Mouse (Mus musculus) gastrocnemius, postnatal 14 days (tissue): ENCODE data around the gene Magi1. TPM values are rescaled to one million over a fixed set of nuclear protein-coding genes. Genes with fewer than 3 reads are reported as not detected.

Experiments
- DNase-seq: peaks from one replicate; pipeline ENCODE4 v3.0.0; 2021; ENCODE audit warnings: mixed read lengths
- intact Hi-C: fragments of 180-260 bp; cut with DNase I; formaldehyde crosslinking; loops from one replicate; pipeline ENCODE4 v1.15.1; 2025; ENCODE audit warnings: low total_unique reads
- total RNA-seq, 2 experiments: library from RNA; stranded (reverse); gene quantifications; 2 replicates each; pipeline ENCODE4 v1.2.3; 2021

Magi1 gene
- total RNA-seq, 2 experiments from 2014 or later: 6.4 to 6.7 TPM

- intact Hi-C loops: no loop called here
- no peak for DNase-seq
These were observed 19.4 kb downstream of the Magi1 start for GRCm38 (mm10) chr6:94264183-94264941.

GRCm38 (mm10) chr6:94260831-94261230, 22.9 kb downstream of the Magi1 start:
- DNase-seq: no peak
- intact Hi-C loops: no loop called here

DNA sequence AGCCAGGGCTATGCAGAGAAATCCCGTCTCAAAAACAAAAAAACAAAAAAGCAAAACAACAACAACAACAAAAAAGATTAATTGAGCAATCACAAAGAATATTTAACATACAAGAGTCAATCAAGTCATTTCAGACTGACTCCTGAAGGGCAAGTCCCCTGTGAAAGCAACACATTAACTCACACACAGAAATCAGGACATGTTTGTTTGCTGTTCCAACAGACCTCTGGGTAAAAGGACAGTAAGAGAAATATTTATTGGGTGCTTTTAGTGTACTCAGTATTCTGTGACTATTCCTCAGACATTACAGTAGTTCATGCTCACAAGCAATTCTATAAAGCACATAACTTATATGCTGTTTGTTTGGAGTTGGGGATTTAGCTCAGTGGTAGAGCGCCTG, 23.7 kb downstream of the Magi1 start:
- intact Hi-C loops: no loop called here
- DNase-seq: no peak

DNA sequence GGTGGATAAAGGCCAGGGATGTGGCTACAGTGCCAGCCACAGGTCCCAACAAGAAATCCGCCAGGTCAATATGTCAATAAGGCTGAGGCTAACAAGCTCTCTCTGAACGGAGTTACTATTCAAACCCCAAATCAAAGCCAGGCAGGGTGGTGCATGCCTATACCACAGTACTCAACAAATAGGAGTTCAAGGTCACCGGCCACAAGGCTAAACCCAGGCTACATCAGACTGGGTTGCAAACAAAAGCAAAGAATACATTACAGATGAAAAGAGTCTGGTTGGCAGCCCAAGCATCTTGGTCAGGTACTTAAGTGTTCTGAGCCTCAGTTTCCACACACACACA, 25.9 kb downstream of the Magi1 start:
- intact Hi-C loops: no loop called here
- DNase-seq: no peak

DNA sequence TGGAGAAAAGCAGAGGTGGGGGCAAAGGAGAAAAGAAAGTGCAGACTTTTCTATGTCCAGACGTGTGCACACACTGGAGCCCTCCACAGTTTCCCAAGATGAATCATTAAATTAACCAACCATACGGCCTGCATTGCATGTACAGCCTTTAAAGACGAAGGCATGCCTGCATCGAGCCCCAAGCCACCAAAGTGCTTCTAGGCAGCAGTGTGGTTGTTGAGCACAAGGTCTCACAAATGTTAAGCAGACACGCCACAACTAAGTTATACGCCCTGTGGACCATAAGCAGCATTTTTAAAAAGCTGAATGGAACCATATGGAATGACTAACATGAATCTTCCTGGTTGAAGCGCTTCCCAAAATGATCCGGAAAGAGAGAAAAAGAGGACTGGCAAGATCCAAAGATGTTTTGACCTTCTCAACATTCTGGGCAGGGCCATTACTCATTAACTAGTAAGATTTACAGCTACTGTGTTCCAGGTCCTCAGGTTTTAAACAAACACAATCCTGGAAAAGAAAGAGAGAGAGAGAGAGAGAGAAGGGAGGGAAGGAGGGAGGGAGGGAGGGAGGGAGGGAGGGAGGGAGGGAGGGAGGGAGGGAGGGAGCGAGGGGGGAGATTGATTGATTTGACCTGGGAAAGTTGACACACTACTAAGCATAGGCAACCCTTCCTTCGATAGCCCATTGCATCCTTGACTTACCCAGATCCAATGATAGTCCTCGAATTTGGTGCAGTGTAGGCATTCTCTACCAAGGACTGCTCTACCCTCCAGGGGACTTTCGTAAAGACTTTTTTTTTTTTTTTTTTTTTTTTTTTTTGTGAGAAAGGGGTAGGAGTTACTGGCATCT, 26.5 kb downstream of the Magi1 start:
- intact Hi-C loops: no loop called here

DNA sequence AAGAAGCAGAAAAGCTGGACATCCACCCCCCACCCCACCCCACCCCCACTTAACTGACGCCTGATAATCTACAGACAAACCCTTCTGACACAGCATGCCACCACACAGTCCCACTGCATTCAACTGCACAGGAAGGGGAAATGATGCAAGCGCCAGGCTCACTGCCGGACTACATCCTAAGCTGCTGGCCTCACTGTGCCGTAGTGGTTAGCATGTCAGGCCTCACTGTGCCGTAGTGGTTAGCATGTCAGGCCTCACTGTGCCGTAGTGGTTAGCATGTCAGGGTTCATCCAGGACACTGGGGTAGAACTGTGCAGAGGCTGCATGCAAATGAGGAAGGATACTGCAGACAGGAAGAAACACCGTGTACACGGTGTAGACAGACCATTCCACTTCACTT, 29.8 kb downstream of the Magi1 start:
- intact Hi-C loops: no loop called here
- no peak for DNase-seq

More for the DNA sequence above, 26.5 kb downstream of the Magi1 start:
- no peak for DNase-seq

DNA sequence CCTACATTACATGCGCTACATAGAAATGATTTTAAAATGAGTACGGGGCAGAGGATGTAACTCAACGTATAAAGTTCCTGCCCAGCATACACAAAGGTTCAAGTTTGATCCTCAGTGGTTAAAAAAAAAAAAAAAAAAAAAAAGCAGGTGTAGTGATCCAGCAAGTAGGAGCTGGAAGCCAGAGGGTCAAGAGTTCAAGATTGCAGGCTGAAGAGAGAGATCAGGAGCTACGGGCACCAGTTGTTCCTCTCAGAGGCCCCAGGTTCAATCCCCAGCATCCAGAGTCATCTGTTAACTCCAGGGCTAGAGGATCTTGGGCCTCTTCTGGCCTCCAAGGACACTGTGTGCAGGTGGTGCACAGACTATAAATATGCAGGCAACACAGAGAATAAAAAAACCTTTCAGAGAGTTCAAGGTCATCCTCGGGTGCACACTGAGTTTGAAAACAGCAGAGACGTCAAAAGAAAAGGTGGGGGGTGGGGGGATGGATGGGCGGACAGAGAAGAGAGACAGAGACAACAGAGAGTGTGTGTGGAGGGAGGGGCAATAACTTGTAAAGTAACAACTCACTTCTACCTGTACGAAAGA, 32.3 kb downstream of the Magi1 start:
- intact Hi-C loops: no loop called here
- no peak for DNase-seq

- DNase-seq: no peak
- intact Hi-C loops: no loop called here
These were observed 34.4 kb downstream of the Magi1 start for GRCm38 (mm10) chr6:94249286-94249790.

- intact Hi-C loops: no loop called here
- no peak for DNase-seq
These were observed 42.5 kb downstream of the Magi1 start for GRCm38 (mm10) chr6:94241251-94241650.

- intact Hi-C loops: no loop called here
- DNase-seq: no peak
These were observed 45.1 kb downstream of the Magi1 start for GRCm38 (mm10) chr6:94238643-94239042.

- intact Hi-C loops: no loop called here
These were observed 46.8 kb downstream of the Magi1 start for GRCm38 (mm10) chr6:94236899-94237298.

DNA sequence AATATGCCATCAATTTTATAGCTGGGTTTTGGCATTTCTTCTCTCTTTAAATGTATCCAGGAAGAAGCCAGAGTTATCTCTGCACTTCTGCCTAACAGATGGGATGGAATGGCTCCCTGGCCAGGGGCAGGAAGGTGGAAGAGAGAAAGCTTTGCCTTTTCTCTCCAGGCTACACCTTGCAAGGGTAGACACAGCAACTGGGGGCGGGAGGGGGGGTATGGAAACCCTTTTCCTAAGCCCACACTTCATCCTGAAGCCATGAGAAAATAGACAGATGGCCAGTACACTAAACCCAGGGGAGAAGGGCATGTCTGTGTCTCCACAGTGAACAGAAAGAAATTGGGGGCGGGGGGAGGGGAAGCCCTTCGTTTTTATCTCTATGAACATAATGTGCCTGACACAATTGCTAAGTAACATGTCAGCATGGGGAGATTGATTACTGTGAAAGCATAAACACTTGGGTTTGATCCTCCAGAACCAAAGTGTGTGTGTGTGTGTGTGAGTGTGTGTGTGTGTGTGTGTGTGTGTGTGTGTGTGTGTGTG, 51.4 kb downstream of the Magi1 start:
- DNase-seq: no peak
- intact Hi-C loops: no loop called here

More at GRCm38 (mm10) chr6:94236899-94237298, 46.8 kb downstream of the Magi1 start:
- no peak for DNase-seq

DNA sequence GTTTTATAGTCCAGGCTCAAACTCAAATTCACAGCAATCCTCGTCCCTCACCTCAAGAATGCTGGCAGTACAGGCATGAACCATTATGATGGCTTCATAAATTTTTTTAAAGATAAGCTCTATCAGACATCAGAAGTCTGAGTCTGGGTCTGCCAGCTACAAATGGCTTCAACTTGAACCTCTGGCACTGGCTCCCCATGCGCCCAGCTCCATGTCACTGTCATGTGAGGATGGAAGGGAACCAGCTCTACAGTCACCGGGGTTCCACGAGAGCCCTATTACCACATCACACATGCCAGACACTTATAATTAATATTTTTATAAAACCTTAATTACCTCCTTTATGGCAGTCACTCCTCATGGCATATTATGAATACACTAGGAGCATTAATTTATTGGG, 51.9 kb downstream of the Magi1 start:
- intact Hi-C loops: no loop called here
- no peak for DNase-seq

GRCm38 (mm10) chr6:94231367-94231766, 52.4 kb downstream of the Magi1 start:
- DNase-seq: no peak
- intact Hi-C loops: no loop called here

GRCm38 (mm10) chr6:94230918-94231317, 52.8 kb downstream of the Magi1 start:
- no peak for DNase-seq
- intact Hi-C loops: no loop called here

- no peak for DNase-seq
- intact Hi-C loops: no loop called here
These were observed 53.6 kb downstream of the Magi1 start for GRCm38 (mm10) chr6:94230129-94230528.

DNA sequence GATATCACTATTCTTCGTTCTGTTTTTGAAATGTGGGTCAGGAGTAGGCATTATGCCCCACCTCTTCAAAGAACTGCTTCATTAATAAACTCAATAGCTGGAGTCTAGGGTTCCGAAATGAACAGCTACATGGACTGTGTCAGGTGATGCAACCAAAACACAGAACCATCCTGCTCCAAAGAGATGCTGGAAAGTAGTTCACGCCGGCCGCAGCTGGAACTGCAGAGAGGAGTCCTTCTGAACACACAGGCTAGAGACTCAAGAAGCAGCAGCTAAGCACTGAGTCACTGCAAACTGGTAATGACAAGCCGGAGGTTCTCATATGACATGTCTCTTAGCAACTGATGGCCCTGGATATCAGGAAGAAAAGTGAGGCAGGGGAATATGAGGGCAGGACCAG, 57.5 kb downstream of the Magi1 start:
- DNase-seq: no peak
- intact Hi-C loops: no loop called here

DNA sequence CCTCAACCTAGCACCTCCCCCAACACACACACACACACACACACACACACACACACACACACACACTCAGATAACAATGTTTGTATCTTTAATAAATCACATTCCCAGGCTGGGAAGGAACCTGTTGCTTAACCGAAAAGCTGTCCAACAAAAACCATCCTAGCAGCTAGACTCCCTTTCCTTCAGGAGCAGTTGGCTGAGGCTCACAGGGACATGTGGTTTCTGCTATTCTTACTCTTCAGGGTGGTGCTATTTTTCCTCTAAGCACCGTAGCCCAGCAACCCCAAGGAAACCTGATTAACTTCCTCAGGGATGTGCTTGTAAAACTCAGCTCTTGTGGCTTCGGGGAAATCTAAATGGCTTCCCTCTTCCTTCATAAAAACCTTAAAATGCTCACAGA, 57.9 kb downstream of the Magi1 start:
- intact Hi-C loops: no loop called here
- no peak for DNase-seq

- intact Hi-C loops: no loop called here
- peak; percentile 8 for DNase-seq
These were observed 58.6 kb downstream of the Magi1 start for GRCm38 (mm10) chr6:94225091-94225490.

- intact Hi-C loops: no loop called here
These were observed 61.5 kb downstream of the Magi1 start for GRCm38 (mm10) chr6:94222253-94222652.

More at GRCm38 (mm10) chr6:94222253-94222652, 61.5 kb downstream of the Magi1 start:
- no peak for DNase-seq
